Mouse (Mus musculus) gastrocnemius, postnatal 25 days (tissue): ENCODE data around the gene Efr3b. TPM values are rescaled to one million over a fixed set of nuclear protein-coding genes. Genes with fewer than 3 reads are reported as not detected.
A peak's percentile ranks its signal among the peaks of the same experiment; 100 is the strongest.
"Not testable (repeated sequence)": the region's sequence is repeated elsewhere in the genome, so short reads cannot be mapped to it uniquely, and the experiment has no call there.

Experiments
- DNase-seq: peaks from one replicate; pipeline ENCODE4 v3.0.0; 2022
- total RNA-seq, 2 experiments: library from RNA; stranded (reverse); gene quantifications; 1 replicate in 1 of 2; 2 replicates in 1 of 2; pipeline ENCODE4 v1.2.3; 2021

Gene Efr3b
- total RNA-seq, 2 experiments from 2014 or later: 3.1 to 6.0 TPM

DNA sequence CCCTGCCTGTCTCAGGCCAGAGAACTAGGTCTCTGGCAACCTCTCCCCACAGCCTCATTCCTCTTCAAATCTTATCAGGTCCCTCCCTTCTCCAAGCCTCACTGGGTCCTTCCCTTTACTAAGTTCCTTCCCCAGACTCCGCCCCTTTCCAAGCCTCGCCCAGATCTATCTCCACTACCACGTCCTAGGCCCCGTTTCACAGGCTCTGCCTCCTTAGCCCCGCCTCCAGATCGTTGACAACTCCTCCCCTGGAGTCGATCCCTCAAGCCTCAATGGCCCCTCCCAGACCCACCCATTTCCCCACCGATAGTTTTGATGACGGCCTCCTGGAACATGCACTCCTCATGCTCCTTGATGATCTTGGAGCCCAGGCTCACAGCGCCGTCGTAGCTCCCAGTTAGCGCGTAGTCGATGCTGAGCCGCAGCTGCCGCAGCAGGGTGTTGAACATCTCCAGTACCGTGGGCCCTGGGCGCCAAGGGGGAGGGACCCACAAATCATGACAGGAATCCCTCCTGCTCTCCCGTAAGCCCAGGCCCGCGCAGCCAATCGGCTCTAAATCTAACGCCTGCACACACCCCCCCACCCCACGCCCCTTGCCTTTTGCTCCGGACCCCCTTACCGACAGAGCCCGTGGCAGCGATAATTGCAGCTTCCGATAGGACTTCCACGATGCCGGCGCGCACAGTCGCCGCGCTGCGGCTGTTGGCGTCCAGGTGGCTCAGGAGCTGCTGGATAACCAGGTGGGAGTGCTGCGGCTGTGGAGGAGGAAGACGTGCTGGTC lies 57.2 kb downstream of the Efr3b start:
- DNase-seq: peak; percentile 86

DNA sequence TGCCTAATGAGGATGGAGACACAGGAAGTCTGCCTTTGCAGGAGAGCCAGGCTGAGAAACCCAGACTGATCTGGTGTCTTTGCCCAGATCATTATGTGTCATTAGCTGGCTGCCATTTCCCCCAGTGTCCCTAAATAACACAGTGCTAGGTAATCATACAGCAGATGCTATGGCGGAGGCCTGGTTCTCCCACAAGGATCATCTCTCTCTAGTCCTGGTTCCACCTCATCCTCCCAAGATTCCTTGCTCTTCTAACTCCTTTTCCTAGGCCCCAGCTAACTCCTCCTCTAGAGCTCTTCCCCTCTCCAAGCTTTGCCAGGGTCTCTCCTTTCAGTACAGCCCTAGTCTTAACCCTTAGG lies 57.7 kb downstream of the Efr3b start:
- DNase-seq: no peak

- not testable (repeated sequence) for DNase-seq
Measured at GRCm38 (mm10) chr12:3973169-3973568, 65.5 kb downstream of the Efr3b start.

DNA sequence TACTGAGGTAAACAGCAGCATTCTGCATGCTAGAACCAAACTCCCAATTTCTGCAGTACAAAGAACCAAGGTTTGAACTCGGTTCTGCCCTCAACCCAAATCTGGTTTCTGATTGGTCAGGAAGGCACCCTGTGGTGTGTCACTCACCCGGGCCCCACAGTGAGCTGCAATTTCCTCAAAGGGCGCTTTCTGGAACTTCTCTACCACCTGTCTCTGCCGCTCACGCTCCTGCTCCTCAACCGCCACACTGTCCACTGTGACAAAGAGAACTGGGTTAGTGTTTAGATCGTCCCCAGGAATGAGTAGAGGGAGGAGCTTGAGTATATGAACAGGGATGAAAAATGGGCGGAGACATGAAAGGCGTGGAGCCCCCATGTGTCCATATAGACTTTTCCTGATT lies 70.3 kb downstream of the Efr3b start:
- no peak for DNase-seq

DNA sequence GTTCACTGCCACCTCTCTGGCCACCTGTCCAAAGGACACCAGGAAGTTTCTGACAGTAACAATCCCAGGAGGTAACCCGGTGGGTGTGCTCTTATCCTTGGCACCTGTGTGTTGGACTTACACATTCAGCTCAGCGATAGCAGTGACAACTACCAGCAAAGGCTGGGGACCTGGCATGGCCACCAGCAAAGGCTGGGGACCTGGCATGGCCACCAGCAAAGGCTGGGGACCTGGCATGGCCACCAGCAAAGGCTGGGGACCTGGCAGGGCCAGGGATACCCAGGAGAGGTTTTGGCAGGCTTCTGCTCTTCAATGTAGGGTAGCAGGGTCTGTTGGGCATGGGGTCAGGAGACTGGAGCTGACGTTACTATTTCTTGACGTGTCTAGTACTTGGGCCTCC lies 71.5 kb downstream of the Efr3b start:
- no peak for DNase-seq

DNA sequence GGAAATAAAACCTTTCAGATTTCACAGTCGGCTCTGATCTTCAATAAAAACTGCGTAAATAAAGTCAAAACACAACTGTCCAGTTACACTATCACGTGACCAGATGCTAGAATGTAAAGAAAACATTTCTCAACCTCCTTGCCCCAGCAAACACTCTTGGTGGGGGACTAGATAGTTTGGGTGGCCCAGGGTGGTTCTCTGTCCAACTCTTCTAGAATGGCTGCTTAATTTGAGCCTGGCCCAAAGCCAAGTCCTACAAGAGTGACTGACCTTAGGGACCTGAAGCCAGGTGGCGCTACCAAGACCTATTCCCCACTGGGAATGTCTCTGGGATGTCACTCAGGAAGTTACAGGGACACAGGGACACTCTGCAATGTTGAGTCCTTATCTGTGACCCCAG lies 78.2 kb downstream of the Efr3b start:
- DNase-seq: no peak

- DNase-seq: peak; percentile 85
Measured at GRCm38 (mm10) chr12:3959791-3960543, 78.7 kb downstream of the Efr3b start.

- no peak for DNase-seq
Measured at GRCm38 (mm10) chr12:3956351-3956750, 82.4 kb downstream of the Efr3b start.

DNA sequence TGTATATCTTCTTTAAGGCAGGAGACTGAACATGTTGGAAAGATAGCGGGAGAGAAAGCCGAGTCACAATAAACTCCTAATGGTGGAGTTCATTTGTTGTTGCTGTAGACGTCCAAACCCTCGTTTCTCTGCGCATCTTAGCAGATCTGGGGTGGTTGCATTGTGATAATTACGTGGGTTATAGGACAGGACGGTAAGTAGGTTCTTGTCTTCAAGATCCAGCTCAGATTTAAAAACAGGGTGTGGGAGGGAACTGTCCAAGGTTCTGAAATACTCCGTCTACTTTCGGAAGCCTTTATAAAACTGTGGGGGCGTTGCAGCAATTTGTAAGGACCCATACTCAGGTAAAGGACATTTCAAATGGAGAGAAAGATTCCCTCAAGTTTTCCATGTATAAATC lies 83.3 kb downstream of the Efr3b start:
- DNase-seq: no peak

- DNase-seq: no peak
Measured at GRCm38 (mm10) chr12:3954651-3955050, 84.1 kb downstream of the Efr3b start, which contains the start of gene Pomc. TSS of gene Pomc (plus strand) at chr12:3954951.

GRCm38 (mm10) chr12:3947503-3947902 lies 91.2 kb downstream of the Efr3b start:
- DNase-seq: no peak

- no peak for DNase-seq
Measured at GRCm38 (mm10) chr12:3944454-3945073, 94.2 kb downstream of the Efr3b start.

DNA sequence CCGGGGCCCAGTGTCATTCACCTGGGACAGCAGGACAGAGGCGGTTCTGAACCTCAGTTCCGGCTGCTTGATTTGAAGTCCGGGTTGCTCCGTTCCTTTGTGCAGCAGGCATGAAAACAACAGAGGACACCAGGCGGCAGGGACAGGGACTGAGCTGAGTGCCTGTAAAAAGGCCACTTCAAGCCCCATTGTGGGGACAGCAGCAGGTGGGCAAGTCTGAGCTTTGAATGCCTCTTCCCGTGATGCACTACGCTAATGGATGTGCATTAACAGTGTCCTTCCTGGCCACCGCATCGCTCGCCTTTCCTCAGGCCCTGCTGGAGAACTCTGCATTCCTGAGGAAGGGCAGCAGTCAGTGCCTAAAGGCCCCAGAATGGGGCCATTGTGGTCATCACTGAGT lies 96.7 kb downstream of the Efr3b start:
- DNase-seq: no peak

- DNase-seq: not testable (repeated sequence)
Measured at GRCm38 (mm10) chr12:3930090-3930865, 108.4 kb downstream of the Efr3b start.

GRCm38 (mm10) chr12:3928841-3929240 lies 109.9 kb downstream of the Efr3b start:
- peak; percentile 13 for DNase-seq

- DNase-seq: no peak
Measured at GRCm38 (mm10) chr12:3926127-3926526, 112.6 kb downstream of the Efr3b start.

DNA sequence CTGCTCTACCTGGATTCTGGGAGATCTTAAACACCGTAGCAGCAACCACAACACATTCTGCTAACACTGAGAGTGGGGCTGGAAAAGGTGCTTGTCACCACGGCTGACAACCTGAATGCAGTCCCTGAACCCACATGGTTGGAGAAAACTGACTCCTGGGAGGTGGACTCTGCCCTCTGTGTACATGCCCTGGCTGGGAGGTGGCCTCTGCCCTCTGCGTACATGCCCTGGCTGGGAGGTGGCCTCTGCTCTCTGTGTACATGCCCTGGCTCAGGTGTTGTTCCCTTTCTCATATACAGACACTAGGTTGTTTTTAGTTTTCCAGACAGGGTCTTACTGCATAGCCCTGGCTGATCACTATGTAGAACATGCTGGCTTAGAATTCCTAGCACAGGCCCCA lies 119.3 kb downstream of the Efr3b start:
- no peak for DNase-seq

- DNase-seq: no peak
Measured at GRCm38 (mm10) chr12:3918577-3918976, 120.1 kb downstream of the Efr3b start.

GRCm38 (mm10) chr12:3917668-3918341 lies 120.9 kb downstream of the Efr3b start:
- no peak for DNase-seq

- no peak for DNase-seq
Measured at GRCm38 (mm10) chr12:3915852-3916251, 122.9 kb downstream of the Efr3b start.
